Mouse (Mus musculus) 3T3-L1 (cell line): Measurements from ENCODE around the gene Slc10a3.
"Not testable (repeated sequence)": the region's sequence is repeated elsewhere in the genome, so short reads cannot be mapped to it uniquely, and the experiment has no call there.

Experiments used
- DNase-seq: peaks from one replicate; pipeline ENCODE4 v3.0.0-alpha.2; 2015; ENCODE audit warnings: low read depth, low spot score

Slc10a3 gene

DNA sequence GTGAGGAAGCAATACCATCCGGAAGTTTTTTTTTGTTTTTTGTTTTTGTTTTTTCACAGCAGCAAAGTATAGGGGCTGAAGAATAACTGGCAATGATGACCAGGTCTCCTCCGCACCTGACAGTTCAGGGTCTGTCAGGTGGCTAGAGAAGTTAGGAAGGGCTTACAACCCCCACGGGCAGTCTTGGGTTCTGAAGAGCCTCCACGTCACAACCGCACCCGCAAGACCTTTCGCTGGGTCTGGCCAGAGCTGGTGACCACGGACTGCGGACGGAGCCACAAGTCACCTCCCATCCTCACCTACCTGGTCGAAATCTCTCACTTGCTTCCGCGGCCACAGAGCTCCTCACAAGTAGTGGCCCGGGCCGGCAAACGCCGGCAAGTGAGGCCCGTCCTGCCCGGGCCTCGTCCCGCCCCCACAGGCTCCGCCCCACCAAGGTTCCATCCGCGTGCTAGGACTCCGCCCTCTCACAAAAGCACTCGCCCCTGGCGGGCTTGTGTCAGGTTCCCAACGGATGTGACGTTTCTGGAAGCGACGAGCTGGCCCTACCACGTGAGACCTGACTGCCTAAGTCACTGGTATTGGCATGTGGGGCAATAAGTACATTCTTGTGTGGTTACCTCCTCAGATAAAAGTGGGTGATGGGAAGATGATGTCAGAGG is at the start of gene Slc10a3, which contains the start of gene Ubl4a:
Gene Slc10a3 (minus strand): TSS at position 462 of the 662 bp plus-strand sequence.
Gene Ubl4a (minus strand): TSS at position 331 of the 662 bp plus-strand sequence.
- peak; percentile 96 for DNase-seq

DNA sequence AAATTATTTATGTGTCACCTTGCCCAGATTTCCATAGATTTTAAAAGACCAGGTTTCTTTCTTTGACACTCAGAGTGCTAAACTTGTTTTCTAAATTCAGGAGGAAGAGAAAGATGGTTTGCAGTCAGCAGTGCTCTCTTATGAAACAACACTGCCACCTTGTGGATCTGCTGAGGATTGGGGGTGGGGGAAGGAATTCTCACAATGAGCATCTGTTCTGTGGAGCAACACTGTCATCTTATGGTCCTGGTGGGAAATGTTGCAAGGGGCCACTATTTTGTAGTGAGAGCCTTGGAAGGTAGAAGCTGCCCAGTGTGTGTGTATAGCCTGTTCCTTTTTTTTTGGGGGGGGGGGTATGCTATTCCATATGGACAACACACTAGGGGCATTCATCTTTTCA is 40.2 kb upstream of the Slc10a3 start:
- DNase-seq, result peak; percentile 84

DNA sequence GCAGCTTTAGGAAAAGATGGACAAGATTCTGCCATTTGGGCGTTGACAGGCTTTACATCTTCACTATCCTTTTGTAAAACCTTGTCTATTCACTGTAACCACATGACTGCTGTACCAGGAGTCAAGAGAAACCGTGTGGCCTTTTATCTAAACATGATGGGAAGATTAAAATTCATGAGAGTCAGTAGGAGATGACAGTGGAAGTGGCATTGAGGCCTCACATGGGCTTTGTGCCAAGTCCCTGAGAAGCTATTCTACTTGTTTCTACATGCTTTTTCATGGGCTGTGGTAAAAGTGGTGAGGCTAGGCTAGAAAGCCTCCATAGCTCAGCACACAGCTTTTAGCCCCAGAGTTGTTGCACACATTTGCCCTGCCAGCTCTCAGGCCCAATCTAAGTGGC is 35.2 kb upstream of the Slc10a3 start:
- DNase-seq, result no peak

DNA sequence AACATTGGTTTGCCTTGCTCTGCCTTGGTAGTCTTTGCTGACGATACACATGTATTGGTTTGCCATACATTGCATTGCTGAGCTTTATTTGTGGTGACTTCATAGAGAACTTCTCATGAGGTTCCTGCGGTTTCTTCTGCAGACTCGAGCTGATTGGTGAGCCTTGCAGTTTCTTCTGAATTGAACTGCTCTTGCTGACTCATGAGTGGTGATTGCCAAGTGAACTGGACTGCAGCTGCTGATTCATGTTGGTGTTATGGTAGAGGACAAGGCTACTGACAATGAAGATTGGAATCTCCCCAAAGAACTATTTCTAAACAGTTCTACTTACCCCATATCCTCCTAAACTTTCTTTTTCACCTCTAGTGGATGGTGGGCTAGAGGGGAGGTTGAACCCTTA is 27.0 kb upstream of the Slc10a3 start:
- DNase-seq, result peak; percentile 78

DNA sequence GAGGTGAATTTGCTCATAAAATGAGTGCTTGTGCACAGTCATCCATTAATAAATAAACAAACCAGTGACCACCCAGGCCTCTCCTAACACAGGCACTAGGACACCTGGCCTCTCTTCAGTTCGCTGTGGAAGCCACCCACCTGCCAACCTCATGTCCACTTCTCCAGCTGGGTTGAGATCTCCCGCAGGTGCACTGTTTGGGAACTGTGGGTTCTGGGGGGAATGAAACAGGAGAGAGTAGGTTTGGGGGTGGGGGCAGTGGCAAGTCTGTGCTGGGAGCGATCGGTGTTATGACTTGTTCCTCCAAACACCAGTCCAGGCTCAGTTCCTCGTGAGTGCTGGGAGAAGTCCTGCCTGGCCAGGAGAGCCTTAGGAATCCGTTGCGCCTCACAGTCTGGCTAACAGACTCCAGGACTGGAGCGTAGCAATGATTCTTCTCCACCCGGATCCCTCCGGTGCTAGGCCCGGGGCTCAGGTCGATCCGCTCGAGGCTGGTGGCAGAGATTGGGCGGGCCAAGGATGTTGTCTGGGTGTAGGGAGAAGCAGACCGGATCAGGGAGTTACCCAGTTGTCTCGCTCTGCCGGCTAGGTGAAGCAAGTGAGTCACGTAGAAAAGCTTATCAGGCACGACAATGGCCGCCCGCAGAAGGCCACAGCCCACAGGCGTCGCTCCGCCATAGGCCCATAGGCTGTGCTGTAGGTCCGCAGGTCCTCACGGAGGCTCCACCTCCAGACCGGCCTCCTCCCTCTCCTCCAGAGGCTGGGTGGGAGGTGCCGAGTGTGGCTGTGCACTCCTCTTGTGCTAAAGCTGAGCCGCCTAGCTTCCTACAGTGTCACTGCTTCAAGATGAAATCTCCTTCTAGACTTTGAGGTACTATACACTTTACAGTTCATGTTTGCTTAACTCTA is 19.6 kb upstream of the Slc10a3 start, which contains the start of the genes Fam3a and Ikbkg:
Gene Fam3a (minus strand): TSS at position 738 of the 909 bp plus-strand sequence.
Gene Ikbkg (plus strand): TSS at position 756 of the 909 bp plus-strand sequence.
- peak; percentile 93 for DNase-seq

DNA sequence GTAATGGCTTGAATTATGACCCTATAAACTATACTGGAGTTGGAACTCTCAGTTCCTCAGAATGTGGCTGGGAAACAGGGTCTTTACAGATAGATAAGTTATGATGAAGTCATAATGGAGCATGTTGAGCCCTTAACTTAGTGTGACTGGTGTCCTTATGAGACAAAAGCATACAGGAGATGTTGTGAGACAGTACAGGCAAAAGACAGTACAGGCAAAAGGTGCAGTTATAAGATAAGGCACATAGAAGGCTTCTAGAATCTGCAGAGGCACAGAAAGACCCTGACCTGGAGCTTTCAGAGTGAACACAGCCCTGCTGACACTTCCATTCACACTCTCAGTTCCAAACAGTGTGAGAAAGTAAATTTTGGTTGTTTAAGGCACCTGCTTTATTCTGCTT is 15.0 kb upstream of the Slc10a3 start:
- DNase-seq, result no peak

DNA sequence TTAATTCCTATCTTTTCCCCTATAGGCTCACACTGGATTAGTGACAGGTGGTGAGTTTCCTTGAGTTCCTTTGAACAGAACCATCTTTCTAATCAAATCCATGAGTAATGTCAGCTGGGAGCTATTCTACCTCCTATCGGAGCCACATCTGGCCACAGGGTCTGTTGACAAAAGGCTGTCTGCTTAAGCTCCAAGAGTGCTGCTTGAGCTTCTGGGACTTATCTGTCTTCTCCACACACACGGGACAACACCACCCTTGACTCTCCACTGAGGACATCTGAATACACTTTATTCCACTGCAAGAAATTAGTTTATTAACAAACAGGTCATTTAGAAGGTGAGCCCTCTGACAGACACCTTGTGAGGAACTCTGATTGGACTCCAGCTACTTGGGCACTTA is 11.3 kb upstream of the Slc10a3 start:
- no peak for DNase-seq

DNA sequence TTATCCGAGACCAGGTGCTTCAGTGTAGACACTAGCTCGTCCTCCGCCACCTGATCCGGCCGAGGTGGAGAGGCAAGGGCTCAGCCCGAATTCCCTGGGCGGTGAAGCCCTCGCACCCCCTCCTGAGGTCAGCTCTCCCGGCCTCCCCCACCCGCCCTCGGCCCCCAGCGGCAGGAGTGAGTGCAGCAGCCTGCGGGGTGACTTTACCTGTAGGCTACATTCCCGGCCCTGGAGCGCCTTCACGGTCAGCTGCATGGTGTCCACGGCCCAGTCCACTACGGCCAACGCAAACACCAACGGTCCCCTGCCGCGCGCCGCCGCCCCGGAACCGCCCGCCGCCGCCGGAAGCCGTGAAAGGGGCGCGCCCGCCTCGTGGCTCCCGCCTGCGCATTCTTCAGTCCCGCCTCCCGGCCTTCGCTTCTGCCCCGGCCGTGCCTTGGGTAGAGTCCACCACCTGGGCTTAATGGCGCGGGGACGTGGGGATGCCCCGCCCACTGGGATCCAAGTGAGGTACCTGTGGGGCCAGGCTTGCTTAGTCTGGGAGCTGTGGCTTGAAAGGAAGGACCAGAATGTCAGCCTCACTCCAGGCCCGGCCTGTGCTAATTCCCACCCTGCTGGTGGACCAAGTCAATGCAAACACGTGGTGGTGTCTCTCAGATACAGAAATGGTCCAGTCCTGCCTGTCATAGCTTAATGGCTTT is 4.8 kb downstream of the Slc10a3 start:
- peak; percentile 68 for DNase-seq

DNA sequence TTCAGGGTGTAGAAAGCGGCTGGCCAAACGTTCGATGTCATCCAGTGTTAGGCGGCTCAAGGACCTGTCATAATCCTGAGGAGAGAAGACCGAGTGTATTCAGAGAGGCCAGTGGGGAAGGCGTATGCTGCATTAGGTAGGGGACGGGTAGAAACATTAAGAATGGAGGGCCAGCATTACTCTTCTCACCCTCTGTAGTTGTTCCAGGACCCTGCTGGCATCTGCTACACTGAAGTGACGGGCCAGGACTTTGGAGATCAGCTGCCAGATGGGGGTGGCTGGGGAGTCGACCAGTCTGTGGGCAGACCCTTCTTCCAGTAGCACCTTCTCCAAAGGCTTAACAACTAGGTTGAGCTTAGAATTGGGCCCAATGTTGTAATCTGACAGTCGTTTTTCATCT is 5.6 kb downstream of the Slc10a3 start:
- DNase-seq, result no peak

DNA sequence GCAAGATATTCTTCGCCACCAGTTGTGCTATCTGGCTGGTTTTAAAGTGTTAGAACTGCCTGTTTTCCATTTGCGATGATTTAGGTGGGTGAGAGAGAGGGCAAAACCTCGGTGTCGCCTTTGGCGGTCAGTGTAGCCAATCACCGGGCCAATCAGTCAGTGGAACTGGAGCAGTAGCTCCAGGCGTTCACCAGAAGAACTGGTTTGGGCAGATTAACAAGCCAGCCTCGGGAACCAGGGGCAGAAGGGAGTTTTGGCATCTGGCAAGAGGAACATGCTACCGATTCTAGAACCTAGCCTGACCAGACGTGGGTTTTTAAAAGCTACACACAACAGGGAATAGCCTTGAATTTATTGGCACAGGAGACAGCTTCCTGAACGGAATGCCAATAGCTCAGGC is 14.0 kb downstream of the Slc10a3 start:
- DNase-seq, result no peak

DNA sequence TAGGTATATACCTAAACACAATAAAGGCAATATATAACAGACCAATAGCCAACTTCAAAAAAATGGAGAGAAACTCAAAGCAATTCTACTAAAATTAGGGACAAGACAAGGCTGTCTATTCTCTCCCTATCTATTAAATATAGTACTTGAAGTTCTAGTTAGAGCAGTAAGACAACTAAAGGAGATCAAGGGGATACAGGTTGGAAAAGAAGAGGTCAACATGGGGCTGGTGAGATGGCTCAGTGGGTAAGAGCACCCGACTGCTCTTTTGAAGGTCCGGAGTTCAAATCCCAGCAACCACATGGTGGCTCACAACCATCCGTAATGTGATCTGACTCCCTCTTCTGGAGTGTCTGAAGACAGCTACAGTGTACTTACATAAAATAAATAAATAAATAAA is 16.1 kb downstream of the Slc10a3 start:
- DNase-seq, result not testable (repeated sequence)

DNA sequence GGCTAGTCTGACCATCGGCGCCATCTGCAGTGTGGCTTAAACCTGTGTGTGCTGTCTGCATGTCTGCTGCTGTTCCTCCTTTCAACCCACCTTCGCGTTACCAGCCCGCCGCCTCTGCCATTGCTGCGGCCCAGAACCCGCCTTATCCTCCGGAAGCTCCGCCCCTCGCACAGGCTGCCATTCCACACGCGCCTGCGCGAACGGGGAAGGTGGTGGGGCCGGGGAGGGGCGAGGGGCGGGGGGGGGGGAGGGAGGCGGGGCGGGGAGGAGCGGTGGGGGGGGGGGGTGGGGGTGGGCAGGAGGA is 19.7 kb downstream of the Slc10a3 start, which contains the start of gene Lage3:
Gene Lage3 (minus strand): TSS at position 152 of the 304 bp plus-strand sequence.
- DNase-seq, result peak; percentile 77

DNA sequence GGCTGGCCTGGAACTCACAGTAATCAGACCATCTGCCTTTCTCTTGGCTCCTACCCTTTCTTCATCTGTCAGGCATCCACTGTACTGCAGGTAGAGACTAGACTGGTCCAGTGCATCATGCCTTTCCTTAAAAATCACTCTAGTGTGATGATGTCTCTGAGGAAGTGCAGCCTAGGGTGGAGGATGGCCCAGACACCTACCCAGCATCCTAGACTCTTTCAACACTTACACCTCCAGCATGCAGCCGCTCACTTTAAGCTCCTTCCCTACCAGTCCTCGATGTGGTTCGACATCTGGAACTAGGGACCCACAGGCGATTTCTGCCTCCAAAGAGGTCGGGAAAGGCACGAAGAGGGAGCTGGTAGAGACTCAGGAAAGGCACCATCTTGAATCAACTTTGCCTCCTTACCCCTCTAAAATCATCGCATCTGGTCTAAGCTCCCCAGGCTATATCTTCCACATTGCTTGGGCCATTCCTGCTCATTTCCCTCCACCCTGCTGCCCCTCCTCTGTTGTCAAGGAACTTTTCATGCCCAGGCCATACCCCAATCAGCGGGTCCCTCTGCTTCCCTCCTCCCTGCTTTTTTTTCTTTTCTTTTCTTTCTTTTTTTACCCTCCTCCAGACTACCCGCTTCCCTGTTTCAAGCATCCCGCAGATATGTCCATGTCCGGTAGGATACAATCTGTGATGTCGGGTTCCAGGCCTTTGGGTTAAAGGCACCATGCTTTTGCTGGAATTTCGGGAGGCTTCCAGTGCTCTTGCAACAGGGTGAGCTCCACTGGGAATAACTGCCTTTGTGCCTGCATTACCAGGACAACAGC is 20.3 kb downstream of the Slc10a3 start:
- DNase-seq, result peak; percentile 9

DNA sequence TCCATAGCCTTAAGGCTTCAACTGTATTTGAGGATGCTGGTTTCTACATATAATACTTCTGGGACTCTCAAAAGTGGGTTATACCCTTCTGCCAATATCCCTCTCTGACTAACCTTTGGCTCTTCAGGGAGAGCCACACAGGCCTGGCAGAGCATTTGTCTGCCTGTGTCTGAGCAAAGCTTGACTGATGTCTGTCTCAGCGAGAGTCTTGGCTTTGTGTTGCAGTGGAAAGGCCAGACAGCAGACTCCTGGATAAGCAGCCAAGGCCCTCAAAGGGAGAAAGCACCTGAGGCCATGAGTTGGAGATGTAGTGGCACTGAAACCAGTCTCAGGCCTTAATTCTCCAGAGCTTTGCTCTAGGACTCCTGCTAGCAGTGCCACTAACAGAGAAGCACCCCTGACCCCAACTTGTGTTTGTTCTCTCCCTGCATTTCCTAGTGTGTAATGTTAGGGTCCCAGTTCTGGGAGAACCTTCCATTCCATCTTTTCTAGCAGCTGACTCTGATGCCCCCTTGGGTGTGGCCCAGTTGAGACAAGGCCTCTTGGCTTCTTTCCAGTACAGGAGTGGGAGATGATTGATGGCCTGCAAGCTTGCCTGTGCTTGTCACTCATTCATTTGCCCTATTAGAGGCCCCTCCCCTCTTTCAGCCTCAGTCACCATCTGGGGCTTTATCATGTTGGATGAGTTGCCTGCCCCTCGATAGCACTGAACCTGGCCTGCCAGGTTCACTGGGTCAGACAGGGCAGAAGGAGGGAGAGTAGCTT is 42.8 kb downstream of the Slc10a3 start:
- peak; percentile 19 for DNase-seq

DNA sequence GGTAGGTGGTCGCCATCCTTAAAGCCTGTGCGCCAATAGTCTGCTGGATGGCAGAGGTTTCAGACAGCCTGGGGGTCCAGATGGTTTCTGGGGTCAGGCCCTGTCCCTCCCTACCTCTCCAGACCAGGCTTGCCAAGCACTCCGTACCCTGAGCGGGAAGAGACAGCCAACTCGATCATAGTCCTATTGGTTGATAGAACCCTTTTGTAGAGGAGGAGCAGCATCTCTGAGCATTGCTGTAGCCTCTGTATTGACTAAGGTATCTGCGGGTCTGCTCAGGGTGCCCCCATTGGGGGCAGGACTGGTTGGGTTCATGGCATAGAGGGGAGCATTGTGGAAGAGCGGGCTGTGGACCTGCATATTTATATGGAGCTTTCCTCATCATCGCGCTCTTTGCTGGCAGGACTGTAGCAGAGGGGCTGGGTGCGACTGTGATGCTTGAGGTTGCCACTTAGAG is 43.9 kb downstream of the Slc10a3 start:
- no peak for DNase-seq

DNA sequence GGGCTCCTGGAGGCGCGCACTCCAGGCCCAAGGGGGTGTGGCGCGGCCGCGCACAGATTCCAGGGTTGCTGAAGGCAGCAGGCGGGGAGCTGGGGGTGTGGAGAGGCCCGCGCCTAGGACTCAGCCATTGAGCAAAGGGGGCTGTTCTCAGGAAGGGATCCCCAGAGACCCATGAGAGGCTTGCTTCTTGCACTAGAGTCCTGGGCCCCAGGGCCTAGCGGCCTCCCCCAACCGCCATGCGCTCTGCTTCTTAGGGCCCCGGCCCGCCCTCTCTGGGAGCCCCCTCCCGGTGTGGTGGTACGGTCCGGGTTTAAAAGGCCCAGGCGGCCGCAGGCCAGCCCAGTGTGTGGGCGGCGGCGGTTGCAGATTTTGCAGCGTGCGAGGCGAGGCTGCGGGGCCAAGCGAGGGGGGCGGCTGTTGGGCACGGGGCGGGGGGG is 44.4 kb downstream of the Slc10a3 start, which contains the start of gene Plxna3:
Gene Plxna3 (plus strand): TSS at position 342 of the 437 bp plus-strand sequence.
- DNase-seq, result peak; percentile 79
